Mouse (Mus musculus) limb, embryonic 14.5 days (tissue): ENCODE measurements around the gene Neil1. TPM values are rescaled to one million over a fixed set of nuclear protein-coding genes. Genes with fewer than 3 reads are reported as not detected.

Experiments
- ATAC-seq: fragments of 200-750 bp; cut with Nextera tagmentation; 2 replicates; pipeline ENCODE4 v1.8.0; 2017; ENCODE audit warnings: low read depth, moderate number of reproducible peaks, moderate TSS enrichment; ENCODE audit not compliant: low FRiP score
- DNase-seq: peaks from one replicate; pipeline ENCODE4 v3.0.0-alpha.2; 2015; ENCODE audit warnings: low spot score
- H3K27ac ChIP-seq: fragments of 300-500 bp; sonication (generic); replicated peaks from 2 replicates; pipeline ENCODE4 v1.5.1; 2014; ENCODE audit warnings: low read depth, mild to moderate bottlenecking, low read length, moderate library complexity, mixed read lengths
- H3K27me3 ChIP-seq: fragments of 300-500 bp; sonication (generic); 2 replicates; pipeline ENCODE4 v1.6.1; 2014; ENCODE audit warnings: low read length, mixed read lengths; ENCODE audit not compliant: control insufficient read depth, insufficient read depth
- H3K36me3 ChIP-seq: fragments of 300-500 bp; sonication (generic); 2 replicates; pipeline ENCODE4 v1.6.1; 2014; ENCODE audit warnings: mild to moderate bottlenecking, low read length, moderate library complexity, mixed read lengths; ENCODE audit not compliant: control insufficient read depth, insufficient read depth
- H3K4me1 ChIP-seq: fragments of 300-500 bp; sonication (generic); 2 replicates; pipeline ENCODE4 v1.6.1; 2014; ENCODE audit warnings: antibody characterized with exemption, low read length, mixed read lengths; ENCODE audit not compliant: control insufficient read depth, insufficient read depth
- H3K4me2 ChIP-seq: fragments of 300-500 bp; sonication (generic); replicated peaks from 2 replicates; pipeline ENCODE4 v1.6.1; 2014; ENCODE audit warnings: low read depth, mild to moderate bottlenecking, low read length, moderate library complexity; ENCODE audit not compliant: severe bottlenecking
- H3K4me3 ChIP-seq: fragments of 300-500 bp; sonication (generic); replicated peaks from 2 replicates; pipeline ENCODE4 v1.5.1; 2014; ENCODE audit warnings: low read length
- H3K9ac ChIP-seq: fragments of 300-500 bp; sonication (generic); 2 replicates; pipeline ENCODE4 v1.6.1; 2014; ENCODE audit warnings: mild to moderate bottlenecking, low read depth, low read length, moderate library complexity; ENCODE audit not compliant: severe bottlenecking
- H3K9me3 ChIP-seq: fragments of 300-500 bp; sonication (generic); 2 replicates; pipeline ENCODE4 v1.6.1; 2016; ENCODE audit warnings: low read length; ENCODE audit not compliant: control insufficient read depth
- POLR2A ChIP-seq: fragments of 200-500 bp; IDR thresholded peaks from 2 replicates; pipeline ENCODE4 v1.8.0; 2012; ENCODE audit warnings: inconsistent platforms, mild to moderate bottlenecking, moderate library complexity, borderline replicate concordance; ENCODE audit not compliant: insufficient read depth, insufficient read length; ENCODE audit errors: extremely low read depth
- WGBS: fragments of 180-500 bp; shearing (Covaris S2); extraction: QIAGEN DNeasy Blood & Tissue Kit; methylation state at CpG from one replicate; pipeline ENCODE4 v1.1.7; 2014; 5-methylcytosine and 5-hydroxymethylcytosine counted together
- polyA plus RNA-seq, 2 experiments: library from polyadenylated mRNA; depleted of rRNA in 1 of 2; stranded (reverse) in 1 of 2; unstranded in 1 of 2; fragments of >200 nt; fragmentation: Nextera tagmentation in 1 of 2; extraction: Ambion mirVana in 1 of 2; gene quantifications; 2 replicates each; pipeline versions ENCODE4 v1.2.1 to v1.2.3; 2012 to 2014

Neil1 gene
- polyA plus RNA-seq, 2 experiments = 5.4 to 13.5 TPM

DNA sequence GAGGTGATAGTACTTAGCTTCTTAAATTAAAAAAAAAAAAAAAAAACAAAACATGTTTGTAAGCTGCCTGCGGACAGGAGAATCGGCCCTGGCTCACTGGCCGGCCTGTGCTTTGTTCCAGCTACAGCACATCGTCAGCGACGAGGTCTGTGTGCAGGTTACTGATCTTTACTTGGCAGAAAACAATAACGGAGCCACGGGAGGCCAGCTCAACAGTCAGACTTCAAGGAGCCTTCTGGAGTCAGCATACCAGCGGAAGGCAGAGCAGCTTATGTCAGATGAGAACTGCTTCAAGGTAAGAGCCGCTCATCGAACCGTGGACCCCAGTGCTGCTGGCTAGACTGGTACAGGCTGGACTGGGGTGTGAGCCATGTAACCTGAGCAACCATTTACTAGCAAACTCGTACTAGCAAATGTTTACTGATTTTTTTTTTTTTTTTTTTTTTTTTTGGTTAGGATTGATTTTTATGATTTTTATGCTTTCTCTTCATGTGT, 30.8 kb downstream of the Neil1 start:
- Histone ChIP-seq H3K9me3 (no peaks in the 10 kb centered on the region), H3K4me3 (no peak overlapping the region), H3K36me3 (peaks cover 87% of the 10 kb centered on the region), H3K4me2 (no peak overlapping the region), H3K27me3 (no peaks in the 10 kb centered on the region), H3K9ac (no peak overlapping the region), H3K4me1 (no peaks in the 10 kb centered on the region), H3K27ac (no peak overlapping the region)
- no peak for TF ChIP-seq POLR2A
- no peak for DNase-seq
- WGBS = 91% methylated on average over 13 of the region's 13 CpGs
- no peak for ATAC-seq

Other genes starting within 250 kb of the Neil1 start
- 11.4 and 12.8 TPM in 2 replicates for gene Snx33, start 219.9 kb downstream of the Neil1 start, polyA plus RNA-seq (2012; rRNA removed)
- 8.1 and 11.2 TPM in 2 replicates for gene Snx33, start 219.9 kb downstream of the Neil1 start, polyA plus RNA-seq (2014; fragmentation: Nextera tagmentation; extraction: Ambion mirVana)
- gene Imp3, start 210.8 kb downstream of the Neil1 start, polyA plus RNA-seq (2012; rRNA removed) = 165 and 193 TPM in 2 replicates
- gene Imp3, start 210.8 kb downstream of the Neil1 start, polyA plus RNA-seq (2014; fragmentation: Nextera tagmentation; extraction: Ambion mirVana) = 88.8 and 95.2 TPM in 2 replicates
- 14.5 and 15.9 TPM in 2 replicates for gene Snupn, start 197.4 kb downstream of the Neil1 start, polyA plus RNA-seq (2012; rRNA removed)
- gene Snupn, start 197.4 kb downstream of the Neil1 start, polyA plus RNA-seq (2014; fragmentation: Nextera tagmentation; extraction: Ambion mirVana) = 24.2 and 27.0 TPM in 2 replicates
- 41.8 and 48.4 TPM in 2 replicates for gene Ptpn9, start 153.4 kb downstream of the Neil1 start, polyA plus RNA-seq (2012; rRNA removed)
- gene Ptpn9, start 153.4 kb downstream of the Neil1 start, polyA plus RNA-seq (2014; fragmentation: Nextera tagmentation; extraction: Ambion mirVana) = 38.3 and 43.7 TPM in 2 replicates
- 77.0 and 121 TPM in 2 replicates for gene Sin3a, start 76.3 kb downstream of the Neil1 start, polyA plus RNA-seq (2012; rRNA removed)
- 35.7 and 39.0 TPM in 2 replicates for gene Sin3a, start 76.3 kb downstream of the Neil1 start, polyA plus RNA-seq (2014; fragmentation: Nextera tagmentation; extraction: Ambion mirVana)
- gene Man2c1, start 17.6 kb downstream of the Neil1 start, polyA plus RNA-seq (2012; rRNA removed) = 177 and 268 TPM in 2 replicates
- gene Man2c1, start 17.6 kb downstream of the Neil1 start, polyA plus RNA-seq (2014; fragmentation: Nextera tagmentation; extraction: Ambion mirVana) = 41.3 and 46.7 TPM in 2 replicates
- 125 and 147 TPM in 2 replicates for gene Commd4, start 10.0 kb upstream of the Neil1 start, polyA plus RNA-seq (2012; rRNA removed)
- 93.2 and 95.2 TPM in 2 replicates for gene Commd4, start 10.0 kb upstream of the Neil1 start, polyA plus RNA-seq (2014; fragmentation: Nextera tagmentation; extraction: Ambion mirVana)
- not detected in 2 replicates for gene Trcg1, start 88.3 kb upstream of the Neil1 start, polyA plus RNA-seq (2012; rRNA removed)
- gene Trcg1, start 88.3 kb upstream of the Neil1 start, polyA plus RNA-seq (2014; fragmentation: Nextera tagmentation; extraction: Ambion mirVana) = not detected in 2 replicates
- 11.1 and 12.5 TPM in 2 replicates for gene 1700017B05Rik, start 114.3 kb upstream of the Neil1 start, polyA plus RNA-seq (2012; rRNA removed)
- gene 1700017B05Rik, start 114.3 kb upstream of the Neil1 start, polyA plus RNA-seq (2014; fragmentation: Nextera tagmentation; extraction: Ambion mirVana) = 18.0 and 18.8 TPM in 2 replicates